Mouse (Mus musculus): ENCODE data around the gene Yif1a. TPM values are rescaled to one million over a fixed set of nuclear protein-coding genes. Genes with fewer than 3 reads are reported as not detected.

Yif1a gene
- total RNA-seq, 2 experiments from 2014 or later = 21.6 to 25.5 TPM

- no peak for DNase-seq (ENCODE audit: low spot score in 2 of 2)
These were observed 29.3 kb upstream of the Yif1a start for GRCm38 (mm10) chr19:5058801-5059771.

- no peak for DNase-seq (ENCODE audit: low spot score in 2 of 2)
These were observed 27.7 kb upstream of the Yif1a start for GRCm38 (mm10) chr19:5060365-5061330.

GRCm38 (mm10) chr19:5062041-5062440, 26.3 kb upstream of the Yif1a start:
- no peak for DNase-seq (ENCODE audit: low spot score in 2 of 2)

GRCm38 (mm10) chr19:5062446-5062845, 25.9 kb upstream of the Yif1a start:
- DNase-seq (ENCODE audit: low spot score in 2 of 2) = no peak

- DNase-seq (ENCODE audit: low spot score in 2 of 2) = no peak
These were observed 23.2 kb upstream of the Yif1a start for GRCm38 (mm10) chr19:5065104-5065503.

DNA sequence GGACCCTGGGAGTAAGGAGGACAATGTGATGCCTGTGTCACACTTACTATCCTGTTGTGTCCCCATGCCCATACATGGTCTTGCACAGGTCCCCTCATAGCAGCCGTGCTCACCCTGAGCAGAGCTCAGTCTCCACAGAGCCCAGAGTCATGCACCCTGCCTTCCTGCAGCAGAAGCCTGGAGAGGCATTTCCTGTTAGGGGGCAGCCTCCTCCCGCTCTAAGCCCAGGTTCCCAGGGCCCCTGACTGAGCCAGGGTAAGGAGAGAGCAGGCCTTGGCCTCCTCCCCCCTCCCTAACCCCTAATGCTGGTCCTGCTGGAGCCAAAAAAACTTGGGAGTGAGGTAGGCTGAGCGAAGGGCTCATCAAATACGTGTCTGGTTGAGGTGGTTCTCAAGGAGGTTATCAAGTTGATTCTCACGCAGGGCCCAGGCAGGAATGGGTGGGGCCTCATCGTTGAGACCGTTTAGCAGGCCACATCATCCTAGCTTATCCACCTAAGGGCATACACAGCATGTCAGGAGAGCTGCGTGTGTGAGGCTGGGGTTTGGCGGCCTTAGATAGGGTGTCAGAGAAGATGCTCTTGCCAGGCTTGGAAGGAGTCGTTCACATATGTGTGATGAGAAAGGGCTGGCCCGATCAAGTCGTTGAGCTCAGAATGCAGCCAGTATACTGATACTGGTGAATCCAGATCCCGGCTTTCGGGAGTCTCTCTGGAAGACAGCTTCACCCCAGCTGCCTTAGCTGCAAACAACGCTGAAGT, 21.1 kb upstream of the Yif1a start:
- DNase-seq (ENCODE audit: low spot score in 2 of 2) = no peak

DNA sequence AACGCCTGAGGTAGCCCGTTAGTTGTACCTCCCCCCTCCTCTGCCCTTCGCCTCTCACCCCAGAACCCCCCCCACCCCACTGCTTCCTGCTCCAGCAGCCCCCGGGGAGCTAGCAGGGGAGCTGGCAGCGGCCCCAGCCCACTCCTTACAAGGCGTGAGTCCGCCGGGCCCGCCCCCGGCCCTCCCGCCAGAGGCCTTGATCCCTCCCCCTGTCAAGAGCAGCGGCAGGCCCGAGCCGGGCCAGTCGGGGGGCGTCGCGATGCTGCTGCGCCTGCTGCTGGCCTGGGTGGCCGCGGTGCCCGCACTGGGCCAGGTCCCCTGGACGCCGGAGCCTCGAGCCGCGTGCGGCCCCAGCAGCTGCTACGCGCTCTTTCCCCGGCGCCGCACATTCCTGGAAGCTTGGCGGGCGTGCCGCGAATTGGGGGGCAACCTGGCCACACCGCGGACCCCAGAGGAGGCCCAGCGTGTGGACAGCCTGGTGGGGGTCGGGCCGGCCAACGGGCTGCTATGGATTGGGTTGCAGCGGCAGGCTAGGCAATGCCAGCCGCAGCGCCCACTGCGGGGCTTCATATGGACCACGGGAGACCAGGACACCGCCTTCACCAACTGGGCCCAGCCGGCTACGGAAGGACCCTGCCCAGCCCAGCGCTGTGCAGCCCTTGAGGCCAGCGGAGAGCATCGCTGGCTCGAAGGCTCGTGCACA, 20.3 kb upstream of the Yif1a start, which contains the start of gene Cd248:
Cd248 (plus strand) TSS at position 212 of the 703 bp plus-strand sequence.
- DNase-seq (ENCODE audit: low spot score in 2 of 2) = no peak

DNA sequence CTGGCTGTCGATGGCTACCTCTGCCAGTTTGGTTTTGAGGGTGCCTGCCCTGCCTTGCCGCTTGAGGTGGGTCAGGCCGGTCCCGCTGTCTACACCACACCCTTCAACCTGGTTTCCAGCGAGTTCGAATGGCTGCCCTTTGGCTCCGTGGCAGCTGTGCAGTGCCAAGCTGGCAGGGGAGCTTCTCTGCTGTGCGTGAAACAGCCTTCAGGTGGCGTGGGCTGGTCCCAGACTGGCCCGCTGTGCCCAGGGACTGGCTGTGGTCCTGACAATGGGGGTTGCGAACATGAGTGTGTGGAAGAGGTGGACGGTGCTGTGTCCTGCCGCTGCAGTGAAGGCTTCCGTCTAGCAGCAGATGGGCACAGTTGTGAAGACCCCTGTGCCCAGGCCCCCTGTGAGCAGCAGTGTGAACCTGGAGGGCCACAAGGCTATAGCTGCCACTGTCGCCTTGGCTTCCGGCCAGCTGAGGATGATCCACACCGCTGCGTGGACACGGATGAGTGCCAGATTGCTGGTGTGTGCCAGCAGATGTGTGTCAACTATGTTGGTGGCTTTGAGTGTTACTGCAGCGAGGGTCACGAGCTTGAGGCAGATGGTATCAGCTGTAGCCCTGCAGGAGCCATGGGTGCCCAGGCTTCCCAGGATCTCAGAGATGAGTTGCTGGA, 19.6 kb upstream of the Yif1a start:
- no peak for DNase-seq (ENCODE audit: low spot score in 2 of 2)

DNA sequence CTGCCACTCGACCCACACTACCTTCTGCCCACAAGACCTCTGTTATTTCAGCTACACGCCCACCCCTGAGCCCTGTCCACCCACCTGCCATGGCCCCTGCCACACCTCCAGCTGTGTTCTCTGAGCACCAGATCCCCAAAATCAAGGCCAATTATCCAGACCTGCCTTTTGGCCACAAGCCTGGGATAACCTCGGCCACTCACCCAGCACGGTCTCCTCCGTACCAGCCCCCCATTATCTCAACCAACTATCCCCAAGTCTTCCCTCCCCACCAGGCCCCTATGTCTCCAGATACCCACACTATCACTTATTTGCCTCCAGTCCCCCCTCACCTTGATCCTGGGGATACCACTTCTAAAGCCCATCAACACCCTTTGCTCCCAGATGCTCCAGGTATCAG, 18.9 kb upstream of the Yif1a start:
- no peak for DNase-seq (ENCODE audit: low spot score in 2 of 2)

DNA sequence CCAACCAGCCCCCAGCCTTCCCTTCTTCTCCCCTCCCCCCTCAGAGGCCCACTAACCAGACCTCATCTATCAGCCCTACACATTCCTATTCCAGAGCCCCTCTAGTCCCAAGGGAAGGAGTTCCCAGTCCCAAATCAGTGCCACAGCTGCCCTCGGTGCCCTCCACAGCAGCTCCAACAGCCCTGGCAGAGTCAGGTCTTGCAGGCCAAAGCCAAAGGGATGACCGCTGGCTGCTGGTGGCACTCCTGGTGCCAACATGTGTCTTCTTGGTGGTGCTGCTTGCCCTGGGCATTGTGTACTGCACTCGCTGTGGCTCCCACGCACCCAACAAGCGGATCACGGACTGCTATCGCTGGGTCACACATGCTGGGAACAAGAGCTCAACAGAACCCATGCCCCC, 18.4 kb upstream of the Yif1a start:
- no peak for DNase-seq (ENCODE audit: low spot score in 2 of 2)

DNA sequence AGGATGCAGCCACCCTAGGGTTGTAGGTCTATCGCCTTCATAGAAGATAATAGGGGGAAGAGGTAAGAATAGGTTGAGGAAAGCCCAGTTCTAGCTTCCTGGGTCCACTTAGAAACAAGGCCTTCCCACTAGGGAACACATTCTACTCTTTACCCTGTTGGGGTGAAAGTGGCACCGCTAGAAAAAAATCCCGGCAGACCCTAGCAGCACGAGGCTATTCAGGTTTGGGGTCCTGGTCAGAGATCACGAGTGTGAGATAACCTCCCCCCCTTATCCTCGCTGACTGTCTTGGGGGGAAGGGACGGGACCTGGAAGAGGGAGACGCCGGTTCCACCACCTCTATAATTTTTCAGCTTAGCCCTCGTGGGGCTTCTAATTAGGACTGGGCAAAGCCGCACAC, 17.3 kb upstream of the Yif1a start:
- no peak for DNase-seq (ENCODE audit: low spot score in 2 of 2)

- no peak for DNase-seq (ENCODE audit: low spot score in 2 of 2)
These were observed 16.6 kb upstream of the Yif1a start for GRCm38 (mm10) chr19:5071545-5072369.

GRCm38 (mm10) chr19:5072389-5073019, 15.8 kb upstream of the Yif1a start:
- no peak for DNase-seq (ENCODE audit: low spot score in 2 of 2)

- peak in 1 of 2 experiments; percentile 61 for DNase-seq (ENCODE audit: low spot score in 2 of 2)
These were observed 15.3 kb upstream of the Yif1a start for GRCm38 (mm10) chr19:5073028-5073427.

GRCm38 (mm10) chr19:5073518-5073917, 14.8 kb upstream of the Yif1a start:
- DNase-seq (ENCODE audit: low spot score in 2 of 2) = no peak

DNA sequence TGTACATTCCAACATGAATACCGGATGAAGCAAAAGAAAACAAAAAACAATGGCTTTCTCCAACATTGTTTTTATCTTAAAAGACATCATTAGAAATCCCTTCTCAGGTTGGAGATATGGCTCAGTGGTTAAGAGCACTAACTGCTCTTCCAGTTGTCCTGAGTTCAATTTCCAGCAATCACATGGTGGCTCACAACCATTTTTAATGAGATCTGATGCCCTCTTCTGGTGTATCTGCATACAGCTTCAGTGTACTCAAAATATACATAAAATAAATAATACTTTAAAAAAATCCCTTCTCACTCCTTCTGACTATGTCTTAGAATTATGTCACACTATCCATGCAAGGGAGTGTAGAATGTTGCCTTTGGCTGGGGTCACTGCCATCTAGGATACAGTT, 9.1 kb upstream of the Yif1a start:
- no peak for DNase-seq (ENCODE audit: low spot score in 2 of 2)

DNA sequence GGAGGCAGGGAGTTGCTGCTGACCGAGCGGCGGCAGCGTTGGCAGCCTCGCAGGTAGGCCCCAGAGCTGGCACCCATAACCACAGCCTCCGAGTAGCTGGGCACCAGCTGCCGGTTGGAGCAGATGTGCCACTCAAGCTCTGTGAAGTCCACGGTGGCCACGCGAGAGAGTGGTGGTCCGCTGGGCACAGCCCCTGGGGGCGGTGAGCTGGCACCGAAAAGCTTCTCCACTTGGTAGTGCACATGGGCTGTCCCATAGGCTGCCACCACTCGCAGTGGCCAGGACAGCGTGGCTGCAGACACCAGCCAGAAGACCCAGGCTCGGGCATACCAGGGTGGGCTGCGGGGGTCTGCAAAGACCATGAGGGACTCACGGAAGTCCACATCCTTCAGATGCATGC, 6.3 kb upstream of the Yif1a start:
- DNase-seq (ENCODE audit: low spot score in 2 of 2) = no peak

- DNase-seq (ENCODE audit: low spot score in 2 of 2) = no peak
These were observed 5.7 kb upstream of the Yif1a start for GRCm38 (mm10) chr19:5082596-5082995.
